Mouse (Mus musculus) heart, postnatal 0 days (tissue): Measurements from ENCODE around the gene Mreg.

Source experiments
- CTCF ChIP-seq: IDR thresholded peaks from 2 replicates; pipeline ENCODE4 v1.5.1; 2016; ENCODE audit warnings: antibody characterized with exemption, control low read depth, low read depth
- EP300 ChIP-seq: IDR thresholded peaks from 2 replicates; pipeline ENCODE4 v1.6.1; 2016; ENCODE audit warnings: antibody characterized with exemption, low read depth

DNA sequence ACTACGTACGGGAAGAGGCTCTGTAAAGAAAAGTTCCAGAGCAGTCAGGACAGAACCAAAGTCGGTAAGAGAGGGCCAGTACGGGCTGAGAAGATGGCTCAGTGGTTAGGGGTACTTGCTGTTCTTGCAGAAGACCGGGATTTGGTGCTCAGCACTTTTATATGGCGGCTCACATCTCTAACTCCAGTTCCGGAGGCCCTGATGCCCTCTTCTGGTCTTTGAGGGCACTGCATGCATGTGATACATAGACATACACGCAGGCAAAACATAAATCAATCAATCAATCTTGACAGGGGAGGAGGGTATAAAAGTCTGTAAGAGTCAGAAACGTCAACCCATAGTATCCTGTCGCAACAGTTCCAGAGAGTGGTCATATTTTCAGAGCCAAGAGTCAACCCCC is 45.1 kb downstream of the Mreg start:
- TF ChIP-seq CTCF, result no peak
- TF ChIP-seq EP300, result no peak
